Mouse (Mus musculus) thymus, adult 2 months (tissue): ENCODE data around the gene C1qtnf1.

Experiments
- CTCF ChIP-seq: fragments of 200-500 bp; IDR thresholded peaks from 2 replicates; pipeline ENCODE4 v1.5.1; 2012; ENCODE audit warnings: mild to moderate bottlenecking, control low read depth, low read length, moderate library complexity, borderline replicate concordance; ENCODE audit not compliant: control insufficient read depth, poor library complexity, insufficient read depth; ENCODE audit errors: extremely low read depth
- POLR2A ChIP-seq: fragments of 200-500 bp; IDR thresholded peaks from 2 replicates; pipeline ENCODE4 v1.6.1; 2012; ENCODE audit warnings: mild to moderate bottlenecking, low read length, control low read depth, moderate library complexity; ENCODE audit not compliant: control insufficient read depth, poor library complexity, insufficient read depth; ENCODE audit errors: extremely low read depth

GRCm38 (mm10) chr11:118416046-118416445 is 12.0 kb upstream of the C1qtnf1 start:
- TF ChIP-seq CTCF (no peak), POLR2A (no peak)
